Mouse (Mus musculus): ENCODE data around the gene Kmt2b. TPM values are rescaled to one million over a fixed set of nuclear protein-coding genes. Genes with fewer than 3 reads are reported as not detected.
A peak's percentile ranks its signal among the peaks of the same experiment; 100 is the strongest.

Gene Kmt2b
- polyA plus RNA-seq, 1 experiment from 2014 or later, result 14.3 TPM

GRCm38 (mm10) chr7:30564970-30565571 is 23.5 kb downstream of the Kmt2b start, which contains the start of gene Igflr1:
Gene Igflr1, plus strand, starts transcription at chr7:30565427.
- Histone ChIP-seq H3K27ac (ENCODE audit: low read depth, low read length) (no peak within 1 kb of the TSS), H3K27me3 (ENCODE audit: control insufficient read depth, insufficient read depth, low read length) (no peaks in the 10 kb centered on the region), H3K36me3 (ENCODE audit: control insufficient read depth, insufficient read depth, low read length) (peaks cover 10% of the 10 kb centered on the region), H3K4me2 (ENCODE audit: low read depth, low read length, severe bottlenecking) (no peak within 1 kb of the TSS), H3K9ac (ENCODE audit: low read length) (no peak within 1 kb of the TSS), H3K4me3 (ENCODE audit: low read depth, low read length) (no peak within 1 kb of the TSS), H3K4me1 (replicated peaks; ENCODE audit: control insufficient read depth, insufficient read depth, low read length) (peaks cover 8% of the 10 kb centered on the region; the same call in 1 of the 2 replicates), H3K9me3 (ENCODE audit: control insufficient read depth, low read length) (no peaks in the 10 kb centered on the region)
- WGBS, result 97% methylated on average over 12 of the region's 12 CpGs
- DNase-seq (ENCODE audit: low spot score), result no peak
- ATAC-seq (replicated peaks; ENCODE audit: low FRiP score), result no peak

GRCm38 (mm10) chr7:30563906-30564280 is 24.6 kb downstream of the Kmt2b start:
- H3K4me3 ChIP-seq (ENCODE audit: low read depth, low read length), result peak overlapping the region; percentile 66
- DNase-seq (ENCODE audit: low spot score) (no peak), ATAC-seq (replicated peaks; ENCODE audit: low FRiP score) (no peak)
- peak overlapping the region; percentile 87 for H3K4me2 ChIP-seq (ENCODE audit: low read depth, low read length, severe bottlenecking)
- H3K9me3 ChIP-seq (ENCODE audit: control insufficient read depth, low read length), result no peaks in the 10 kb centered on the region
- peaks cover 1% of the 10 kb centered on the region for H3K36me3 ChIP-seq (ENCODE audit: control insufficient read depth, insufficient read depth, low read length)
- H3K27ac ChIP-seq (ENCODE audit: low read depth, low read length), result peak overlapping the region; percentile 80; the same call in 1 of the 2 replicates
- peaks cover 8% of the 10 kb centered on the region; the same call in 1 of the 2 replicates for H3K4me1 ChIP-seq (replicated peaks; ENCODE audit: control insufficient read depth, insufficient read depth, low read length)
- H3K9ac ChIP-seq (ENCODE audit: low read length), result peak overlapping the region; percentile 70
- H3K27me3 ChIP-seq (ENCODE audit: control insufficient read depth, insufficient read depth, low read length), result no peaks in the 10 kb centered on the region
- WGBS, result 20% methylated on average over 6 of the region's 6 CpGs

GRCm38 (mm10) chr7:30563117-30563905 is 25.2 kb downstream of the Kmt2b start, which contains the start of the genes U2af1l4, Gm49396 and Psenen:
Gene U2af1l4, plus strand, starts transcription at chr7:30563301.
Gene Gm49396, plus strand, starts transcription at chr7:30563344.
Gene Psenen, minus strand, starts transcription at chr7:30563627.
- peak within 1 kb of the TSS; percentile 87 for H3K4me2 ChIP-seq (ENCODE audit: low read depth, low read length, severe bottlenecking)
- WGBS, result under 1% methylated on average over 44 of the region's 45 CpGs
- H3K4me3 ChIP-seq (ENCODE audit: low read depth, low read length), result peak within 1 kb of the TSS; percentile 66
- H3K4me1 ChIP-seq (replicated peaks; ENCODE audit: control insufficient read depth, insufficient read depth, low read length), result peaks cover 8% of the 10 kb centered on the region; the same call in 1 of the 2 replicates
- H3K36me3 ChIP-seq (ENCODE audit: control insufficient read depth, insufficient read depth, low read length), result no peaks in the 10 kb centered on the region; the same call in 1 of the 2 replicates
- peak within 1 kb of the TSS; percentile 80 for H3K27ac ChIP-seq (ENCODE audit: low read depth, low read length)
- H3K9me3 ChIP-seq (ENCODE audit: control insufficient read depth, low read length), result no peaks in the 10 kb centered on the region
- DNase-seq (ENCODE audit: low spot score), result peak; percentile 96
- peak within 1 kb of the TSS; percentile 70 for H3K9ac ChIP-seq (ENCODE audit: low read length)
- no peaks in the 10 kb centered on the region for H3K27me3 ChIP-seq (ENCODE audit: control insufficient read depth, insufficient read depth, low read length)
- ATAC-seq (replicated peaks; ENCODE audit: low FRiP score), result peak; percentile 84

- Histone ChIP-seq H3K27ac (ENCODE audit: low read depth, low read length) (peak overlapping the region; percentile 2; the same call in 1 of the 2 replicates), H3K9ac (ENCODE audit: low read length) (peak overlapping the region; percentile 70), H3K9me3 (ENCODE audit: control insufficient read depth, low read length) (no peaks in the 10 kb centered on the region), H3K4me3 (ENCODE audit: low read depth, low read length) (peak overlapping the region; percentile 66), H3K4me1 (replicated peaks; ENCODE audit: control insufficient read depth, insufficient read depth, low read length) (peaks cover 8% of the 10 kb centered on the region; the same call in 1 of the 2 replicates), H3K27me3 (ENCODE audit: control insufficient read depth, insufficient read depth, low read length) (no peaks in the 10 kb centered on the region), H3K36me3 (ENCODE audit: control insufficient read depth, insufficient read depth, low read length) (no peaks in the 10 kb centered on the region; the same call in 1 of the 2 replicates), H3K4me2 (ENCODE audit: low read depth, low read length, severe bottlenecking) (peak overlapping the region; percentile 87)
- DNase-seq (ENCODE audit: low spot score) (no peak), ATAC-seq (replicated peaks; ENCODE audit: low FRiP score) (no peak; the same call in 1 of the 2 replicates)
- 2% methylated on average over 27 of the region's 27 CpGs for WGBS
Observed at GRCm38 (mm10) chr7:30562526-30563116, 25.9 kb downstream of the Kmt2b start.

- peaks cover 8% of the 10 kb centered on the region; the same call in 1 of the 2 replicates for H3K4me1 ChIP-seq (replicated peaks; ENCODE audit: control insufficient read depth, insufficient read depth, low read length)
- ATAC-seq (replicated peaks; ENCODE audit: low FRiP score), result no peak
- H3K9me3 ChIP-seq (ENCODE audit: control insufficient read depth, low read length), result no peaks in the 10 kb centered on the region
- H3K36me3 ChIP-seq (ENCODE audit: control insufficient read depth, insufficient read depth, low read length), result peaks cover 3% of the 10 kb centered on the region; the same call in 1 of the 2 replicates
- no peak overlapping the region for H3K4me3 ChIP-seq (ENCODE audit: low read depth, low read length)
- H3K4me2 ChIP-seq (ENCODE audit: low read depth, low read length, severe bottlenecking), result no peak overlapping the region
- no peak overlapping the region; the same call in 1 of the 2 replicates for H3K9ac ChIP-seq (ENCODE audit: low read length)
- DNase-seq (ENCODE audit: low spot score), result no peak
- H3K27ac ChIP-seq (ENCODE audit: low read depth, low read length), result no peak overlapping the region
- H3K27me3 ChIP-seq (ENCODE audit: control insufficient read depth, insufficient read depth, low read length), result no peaks in the 10 kb centered on the region
- WGBS, result 76% methylated on average over 2 of the region's 2 CpGs
Observed at GRCm38 (mm10) chr7:30560296-30560695, 28.2 kb downstream of the Kmt2b start.

- peak within 1 kb of the TSS; percentile 51 for H3K4me3 ChIP-seq (ENCODE audit: low read depth, low read length)
- no peak within 1 kb of the TSS for H3K27ac ChIP-seq (ENCODE audit: low read depth, low read length)
- no peaks in the 10 kb centered on the region for H3K27me3 ChIP-seq (ENCODE audit: control insufficient read depth, insufficient read depth, low read length)
- DNase-seq (ENCODE audit: low spot score) (peak; percentile 96), ATAC-seq (replicated peaks; ENCODE audit: low FRiP score) (peak; percentile 85)
- H3K9me3 ChIP-seq (ENCODE audit: control insufficient read depth, low read length), result no peaks in the 10 kb centered on the region
- H3K36me3 ChIP-seq (ENCODE audit: control insufficient read depth, insufficient read depth, low read length), result peaks cover 3% of the 10 kb centered on the region; the same call in 1 of the 2 replicates
- H3K4me2 ChIP-seq (ENCODE audit: low read depth, low read length, severe bottlenecking), result peak within 1 kb of the TSS; percentile 87
- H3K4me1 ChIP-seq (replicated peaks; ENCODE audit: control insufficient read depth, insufficient read depth, low read length), result peaks cover 8% of the 10 kb centered on the region; the same call in 1 of the 2 replicates
- H3K9ac ChIP-seq (ENCODE audit: low read length), result peak within 1 kb of the TSS; percentile 64
- under 1% methylated on average over 20 of the region's 20 CpGs for WGBS
Observed at GRCm38 (mm10) chr7:30559443-30559954, 29.0 kb downstream of the Kmt2b start, which contains the start of gene Lin37. Gene Lin37, minus strand, starts transcription at chr7:30559838.

GRCm38 (mm10) chr7:30558656-30559442 is 29.7 kb downstream of the Kmt2b start:
- Histone ChIP-seq H3K4me3 (ENCODE audit: low read depth, low read length) (peak overlapping the region; percentile 51), H3K9ac (ENCODE audit: low read length) (peak overlapping the region; percentile 64), H3K4me2 (ENCODE audit: low read depth, low read length, severe bottlenecking) (peak overlapping the region; percentile 87), H3K36me3 (ENCODE audit: control insufficient read depth, insufficient read depth, low read length) (peaks cover 3% of the 10 kb centered on the region; the same call in 1 of the 2 replicates), H3K27ac (ENCODE audit: low read depth, low read length) (no peak overlapping the region), H3K4me1 (replicated peaks; ENCODE audit: control insufficient read depth, insufficient read depth, low read length) (peaks cover 6% of the 10 kb centered on the region; the same call in 1 of the 2 replicates), H3K27me3 (ENCODE audit: control insufficient read depth, insufficient read depth, low read length) (no peaks in the 10 kb centered on the region), H3K9me3 (ENCODE audit: control insufficient read depth, low read length) (no peaks in the 10 kb centered on the region)
- 19% methylated on average over 12 of the region's 12 CpGs for WGBS
- ATAC-seq (replicated peaks; ENCODE audit: low FRiP score), result no peak
- DNase-seq (ENCODE audit: low spot score), result no peak
